Mouse (Mus musculus) myocyte (in vitro differentiated cells): Measurements from ENCODE around the gene Mrps9. TPM values are rescaled to one million over a fixed set of nuclear protein-coding genes. Genes with fewer than 3 reads are reported as not detected.

Experiments
- H3K27me3 ChIP-seq: one replicate; pipeline ENCODE4 v1.6.1; 2011; ENCODE audit not compliant: control insufficient read depth, insufficient read depth, insufficient read length
- H3K36me3 ChIP-seq: one replicate; pipeline ENCODE4 v1.6.1; 2011; ENCODE audit not compliant: control insufficient read depth, insufficient read depth
- H3K4me2 ChIP-seq: one replicate; pipeline ENCODE4 v1.6.1; 2011; ENCODE audit warnings: low read depth, control low read depth
- H3K4me3 ChIP-seq: one replicate; pipeline ENCODE4 v1.5.1; 2011; ENCODE audit warnings: mild to moderate bottlenecking, control low read depth, moderate library complexity
- H3K79me2 ChIP-seq: one replicate; pipeline ENCODE4 v1.6.1; 2011; ENCODE audit not compliant: control insufficient read depth, insufficient read depth
- H3ac ChIP-seq: one replicate; pipeline ENCODE4 v1.6.1; 2011; ENCODE audit not compliant: control insufficient read depth, insufficient read length
- CEBPB ChIP-seq: IDR thresholded peaks from 2 replicates; pipeline ENCODE4 v1.6.1; 2011; ENCODE audit warnings: mild to moderate bottlenecking, moderate library complexity; ENCODE audit not compliant: poor library complexity, insufficient read depth, severe bottlenecking
- E2F4 ChIP-seq: IDR thresholded peaks from one replicate; pipeline ENCODE4 v1.6.1; 2011; ENCODE audit warnings: mild to moderate bottlenecking, control low read depth, moderate library complexity; ENCODE audit not compliant: insufficient read depth
- MAX ChIP-seq: IDR thresholded peaks from one replicate; pipeline ENCODE4 v1.6.1; 2011; ENCODE audit warnings: low read depth, mild to moderate bottlenecking, control low read depth
- MYOD1 ChIP-seq, 3 experiments: IDR thresholded peaks; one replicate each; pipeline ENCODE4 v1.6.1; 2011; ENCODE audit warnings: control low read depth in 2 of 3, low read depth in 2 of 3, mild to moderate bottlenecking in 2 of 3, moderate library complexity in 1 of 3; ENCODE audit not compliant: insufficient read length in 2 of 3, control insufficient read depth in 1 of 3
- MYOG ChIP-seq, 3 experiments: IDR thresholded peaks; one replicate each; pipeline ENCODE4 v1.6.1; 2011; ENCODE audit warnings: control low read depth in 2 of 3, low read depth in 2 of 3, mild to moderate bottlenecking in 2 of 3; ENCODE audit not compliant: insufficient read length in 2 of 3, control insufficient read depth in 1 of 3, insufficient read depth in 1 of 3
- POLR2A ChIP-seq: IDR thresholded peaks from one replicate; pipeline ENCODE4 v1.6.1; 2011; ENCODE audit warnings: low read depth, mild to moderate bottlenecking, control low read depth, moderate library complexity; ENCODE audit not compliant: insufficient read length
- POLR2AphosphoS2 ChIP-seq: IDR thresholded peaks from one replicate; pipeline ENCODE4 v1.6.1; 2011; ENCODE audit warnings: low read depth, control low read depth; ENCODE audit not compliant: insufficient read length
- REST ChIP-seq: IDR thresholded peaks from one replicate; pipeline ENCODE4 v1.6.1; 2011; ENCODE audit warnings: mild to moderate bottlenecking, control low read depth, moderate library complexity; ENCODE audit not compliant: insufficient read depth, insufficient read length
- SRF ChIP-seq: IDR thresholded peaks from one replicate; pipeline ENCODE4 v1.6.1; 2011; ENCODE audit warnings: low read depth; ENCODE audit not compliant: control insufficient read depth, insufficient read length
- TCF12 ChIP-seq: IDR thresholded peaks from one replicate; pipeline ENCODE4 v1.6.1; 2011; ENCODE audit warnings: mild to moderate bottlenecking, control low read depth; ENCODE audit not compliant: poor library complexity, insufficient read depth, severe bottlenecking
- TCF3 ChIP-seq: IDR thresholded peaks from one replicate; pipeline ENCODE4 v1.6.1; 2011; ENCODE audit warnings: low read depth, control low read depth; ENCODE audit not compliant: insufficient read length
- USF1 ChIP-seq: IDR thresholded peaks from one replicate; pipeline ENCODE4 v1.6.1; 2011; ENCODE audit warnings: low read depth, mild to moderate bottlenecking, control low read depth, moderate library complexity
- polyA plus RNA-seq: library from polyadenylated mRNA; unstranded; fragments of >200 nt; fragmentation: generic; extraction: Trizol; gene quantifications from one replicate; pipeline ENCODE4 v1.2.1, GENCODE M21; 2012; ENCODE audit warnings: missing spikeins

Gene Mrps9
- polyA plus RNA-seq, 1 experiment, result 40.8 TPM

DNA sequence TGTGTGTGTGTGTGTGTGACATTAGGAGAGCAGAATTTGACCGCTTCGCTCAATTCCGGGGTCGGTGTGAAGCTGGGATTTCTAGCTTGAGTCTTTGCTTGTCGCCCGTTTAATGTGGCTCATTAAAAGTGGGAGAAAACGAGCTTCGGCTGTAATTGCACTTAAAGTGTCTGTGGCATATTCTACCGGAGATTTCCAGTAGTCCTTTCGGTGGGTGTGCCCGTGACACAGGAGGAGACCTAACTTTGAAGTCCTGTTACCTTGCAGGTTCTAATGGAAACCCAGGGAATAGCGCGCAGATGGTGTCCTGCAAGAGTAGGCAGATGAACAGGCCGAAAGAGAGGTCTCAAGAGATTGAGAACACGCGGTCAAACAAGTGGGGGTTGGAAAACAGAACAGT, 777 bp downstream of the Mrps9 start:
- peak overlapping the region; percentile 77 for H3ac ChIP-seq
- peak overlapping the region; percentile 93 for H3K4me3 ChIP-seq
- peaks cover 41% of the 10 kb centered on the region for H3K79me2 ChIP-seq
- TF ChIP-seq USF1, result no peak
- TF ChIP-seq MAX, result no peak
- TF ChIP-seq REST, result no peak
- TF ChIP-seq E2F4, result no peak
- no peak for TF ChIP-seq TCF12
- no peak for TF ChIP-seq MYOD1 (IDR thresholded peaks at IDR 0.05; ENCODE audit: control insufficient read depth in 1 of 3, insufficient read length in 2 of 3, low read depth in 2 of 3)
- no peak for TF ChIP-seq CEBPB
- TF ChIP-seq TCF3, result no peak
- TF ChIP-seq SRF, result no peak
- no peak for TF ChIP-seq POLR2AphosphoS2
- no peaks in the 10 kb centered on the region for H3K27me3 ChIP-seq
- H3K36me3 ChIP-seq, result no peaks in the 10 kb centered on the region
- peak overlapping the region; percentile 83 for H3K4me2 ChIP-seq

DNA sequence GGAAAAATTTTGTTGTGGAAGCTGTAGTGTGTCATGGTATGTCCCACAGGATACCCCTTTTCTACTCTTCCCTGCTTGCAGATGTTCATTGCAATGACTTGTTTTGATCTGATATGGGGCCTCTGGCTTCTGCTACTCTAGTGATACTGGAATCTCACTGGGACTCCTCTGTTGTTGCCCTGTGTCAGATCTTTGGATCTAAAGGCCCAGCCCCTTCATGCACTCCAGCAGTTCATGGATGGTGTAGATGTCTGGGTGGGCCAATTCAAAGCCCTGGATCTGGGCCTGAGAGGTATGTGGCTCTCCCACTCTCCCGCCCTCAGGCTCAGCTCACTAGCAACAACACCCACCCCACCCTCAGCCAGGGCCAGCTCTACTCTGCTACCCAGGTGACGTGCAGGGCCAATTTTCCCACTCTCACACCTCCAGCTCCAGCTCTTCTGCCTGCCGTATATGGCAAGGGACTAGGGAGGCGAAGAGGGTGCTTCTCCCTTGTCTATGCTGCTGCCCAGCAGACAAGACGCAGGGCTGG, 13.8 kb downstream of the Mrps9 start:
- peaks cover 4% of the 10 kb centered on the region for H3K36me3 ChIP-seq
- H3K4me3 ChIP-seq, result no peak overlapping the region
- no peak overlapping the region for H3ac ChIP-seq
- H3K4me2 ChIP-seq, result no peak overlapping the region
- no peak for TF ChIP-seq POLR2A
- TF ChIP-seq REST, result no peak
- no peak for TF ChIP-seq USF1
- no peak for TF ChIP-seq CEBPB
- TF ChIP-seq MAX, result no peak
- no peak for TF ChIP-seq TCF3
- TF ChIP-seq TCF12, result no peak
- no peak for TF ChIP-seq MYOG (IDR thresholded peaks at IDR 0.05; ENCODE audit: control insufficient read depth in 1 of 3, insufficient read depth in 1 of 3, insufficient read length in 2 of 3, low read depth in 2 of 3)
- TF ChIP-seq SRF, result no peak
- TF ChIP-seq MYOD1 (IDR thresholded peaks at IDR 0.05; ENCODE audit: control insufficient read depth in 1 of 3, insufficient read length in 2 of 3, low read depth in 2 of 3), result no peak
- no peak for TF ChIP-seq E2F4
- TF ChIP-seq POLR2AphosphoS2, result no peak
- H3K79me2 ChIP-seq, result peaks cover 11% of the 10 kb centered on the region
- H3K27me3 ChIP-seq, result no peaks in the 10 kb centered on the region

DNA sequence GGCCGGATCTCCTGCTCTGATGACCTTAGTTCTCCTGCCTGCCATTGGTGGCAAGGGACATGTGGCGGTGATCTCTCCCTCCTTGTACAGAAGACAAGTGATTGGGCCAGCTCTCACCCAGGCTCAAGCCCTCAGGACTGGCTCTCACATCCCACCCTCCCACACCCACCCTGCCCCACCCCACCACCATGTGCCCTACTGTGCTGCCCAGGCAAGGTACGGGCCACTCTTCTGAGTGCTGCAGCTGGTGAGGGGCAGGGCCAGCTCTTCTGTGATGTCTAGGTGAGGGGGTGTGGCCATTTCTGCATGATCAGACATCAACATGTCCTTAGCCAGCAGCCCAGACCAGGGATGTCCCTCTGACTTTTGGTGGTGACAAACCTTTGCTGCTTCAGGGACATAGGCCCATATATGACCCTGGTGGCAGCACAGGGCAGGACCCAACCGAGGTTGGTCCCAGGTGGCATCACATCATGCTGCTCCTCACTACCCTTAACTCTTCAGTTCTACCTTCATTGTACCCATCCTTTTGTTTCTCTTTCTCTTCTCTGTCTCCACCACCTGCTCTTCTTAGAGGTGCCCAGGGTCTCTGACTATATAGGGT, 14.4 kb downstream of the Mrps9 start:
- Histone ChIP-seq H3K27me3 (no peaks in the 10 kb centered on the region), H3K4me2 (no peak overlapping the region), H3K36me3 (peaks cover 4% of the 10 kb centered on the region), H3K79me2 (peaks cover 11% of the 10 kb centered on the region), H3K4me3 (no peak overlapping the region), H3ac (no peak overlapping the region)
- no peak for TF ChIP-seq MYOD1 (IDR thresholded peaks at IDR 0.05; ENCODE audit: control insufficient read depth in 1 of 3, insufficient read length in 2 of 3, low read depth in 2 of 3)
- TF ChIP-seq E2F4, result no peak
- no peak for TF ChIP-seq TCF12
- TF ChIP-seq POLR2A, result no peak
- TF ChIP-seq MAX, result no peak
- TF ChIP-seq POLR2AphosphoS2, result no peak
- TF ChIP-seq TCF3, result no peak
- TF ChIP-seq CEBPB, result no peak
- no peak for TF ChIP-seq SRF
- TF ChIP-seq REST, result no peak
- no peak for TF ChIP-seq MYOG (IDR thresholded peaks at IDR 0.05; ENCODE audit: control insufficient read depth in 1 of 3, insufficient read depth in 1 of 3, insufficient read length in 2 of 3, low read depth in 2 of 3)

DNA sequence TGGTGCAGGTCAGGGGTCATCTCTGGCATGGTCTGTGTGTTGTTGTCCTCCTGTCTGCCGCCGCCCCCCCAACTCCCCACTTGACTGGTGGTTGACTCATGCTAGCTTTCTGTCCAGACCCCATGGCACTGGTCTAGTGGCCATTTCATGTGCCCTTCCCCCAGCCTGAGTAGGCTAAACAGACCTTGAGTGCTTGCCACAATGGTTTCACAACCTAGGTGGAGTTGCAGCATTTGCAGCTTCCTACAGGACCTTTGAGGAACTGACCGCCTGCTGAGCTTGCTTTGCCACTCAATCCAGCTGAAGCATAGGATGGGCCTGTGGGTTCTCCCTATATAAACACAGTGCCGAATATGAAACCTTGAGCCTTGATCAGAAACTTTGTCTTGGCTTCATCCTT, 15.0 kb downstream of the Mrps9 start:
- Histone ChIP-seq H3ac (no peak overlapping the region), H3K79me2 (peaks cover 11% of the 10 kb centered on the region), H3K4me3 (no peak overlapping the region), H3K36me3 (peaks cover 4% of the 10 kb centered on the region), H3K27me3 (no peaks in the 10 kb centered on the region), H3K4me2 (no peak overlapping the region)
- TF ChIP-seq POLR2AphosphoS2 (no peak), TCF12 (no peak), POLR2A (no peak), MAX (no peak), REST (no peak), CEBPB (no peak), TCF3 (no peak), USF1 (no peak), SRF (no peak), MYOG (IDR thresholded peaks at IDR 0.05; ENCODE audit: control insufficient read depth in 1 of 3, insufficient read depth in 1 of 3, insufficient read length in 2 of 3, low read depth in 2 of 3) (no peak), E2F4 (no peak), MYOD1 (IDR thresholded peaks at IDR 0.05; ENCODE audit: control insufficient read depth in 1 of 3, insufficient read length in 2 of 3, low read depth in 2 of 3) (no peak)

DNA sequence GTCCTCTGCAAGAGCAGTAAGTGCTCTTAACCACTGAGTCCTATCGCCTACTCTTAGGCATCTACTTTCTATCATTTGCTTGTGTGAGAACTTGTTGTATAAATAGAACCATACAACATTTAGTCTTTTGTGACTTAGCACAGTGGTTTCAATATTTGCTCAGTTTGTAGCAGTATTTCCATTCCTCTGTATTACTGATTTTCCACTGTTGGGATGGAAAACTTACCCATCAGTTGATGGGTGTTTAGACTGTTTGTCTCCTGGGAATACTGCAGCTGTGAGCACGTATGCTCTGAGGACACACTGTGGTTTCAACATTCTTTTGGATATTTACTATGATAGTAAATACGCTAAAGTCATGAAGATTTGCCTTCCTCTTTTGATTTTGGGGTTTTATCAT, 16.2 kb downstream of the Mrps9 start:
- no peak for TF ChIP-seq SRF
- Histone ChIP-seq H3ac (no peak overlapping the region), H3K27me3 (no peaks in the 10 kb centered on the region), H3K4me2 (no peak overlapping the region), H3K79me2 (peaks cover 5% of the 10 kb centered on the region), H3K36me3 (peaks cover 4% of the 10 kb centered on the region), H3K4me3 (no peak overlapping the region)
